Mouse (Mus musculus) heart, adult 9 months (tissue): ENCODE data around the gene Olfr372.
"Not testable (repeated sequence)": the region's sequence is repeated elsewhere in the genome, so short reads cannot be mapped to it uniquely, and the experiment has no call there.

Experiments
- DNase-seq, 2 experiments: peaks; one replicate each; pipeline ENCODE4 v3.0.0; 2022; ENCODE audit warnings: low spot score in 2 of 2

Olfr372 gene

DNA sequence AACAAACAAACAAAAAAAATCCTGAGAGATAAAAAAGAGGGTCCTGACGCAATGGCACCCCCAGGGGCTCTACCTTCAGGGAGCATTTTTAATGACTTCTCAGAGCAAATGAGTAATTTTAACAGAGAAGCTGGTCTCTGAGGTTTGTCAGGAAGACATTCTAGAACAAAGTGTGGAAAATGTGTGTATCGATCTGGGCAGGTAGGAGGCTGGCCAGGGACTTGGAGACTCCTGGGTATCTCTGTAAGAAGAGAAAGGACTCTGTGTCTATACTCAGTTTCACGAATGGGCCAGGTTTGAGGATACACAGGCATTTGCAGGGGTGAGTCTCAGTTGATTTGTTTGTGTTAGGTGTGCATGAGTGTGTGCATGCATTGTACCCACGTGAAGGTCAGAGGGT, at the start of gene Olfr372:
Olfr372 (plus strand) TSS at position 301 of the 400 bp plus-strand sequence.
- DNase-seq, result not testable (repeated sequence)

DNA sequence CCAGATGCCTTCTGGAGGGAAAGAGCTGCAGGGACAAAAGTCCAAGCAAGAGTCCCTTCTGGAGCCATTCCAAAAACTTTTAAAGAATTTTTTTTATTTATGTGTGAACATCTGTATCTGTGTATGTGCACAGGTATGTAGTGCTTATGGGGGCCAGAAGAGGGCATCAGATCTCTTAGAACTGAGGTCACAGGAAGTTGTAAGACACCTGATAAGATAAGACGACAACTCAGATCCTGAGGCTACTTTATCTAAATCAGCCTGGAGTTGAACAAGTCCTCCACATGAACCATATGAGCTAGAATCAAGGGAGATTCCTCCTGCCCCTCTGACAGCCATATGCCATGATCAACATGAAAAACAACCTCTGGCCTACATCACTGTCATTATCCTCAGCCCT, 41.6 kb upstream of the Olfr372 start:
- no peak for DNase-seq

DNA sequence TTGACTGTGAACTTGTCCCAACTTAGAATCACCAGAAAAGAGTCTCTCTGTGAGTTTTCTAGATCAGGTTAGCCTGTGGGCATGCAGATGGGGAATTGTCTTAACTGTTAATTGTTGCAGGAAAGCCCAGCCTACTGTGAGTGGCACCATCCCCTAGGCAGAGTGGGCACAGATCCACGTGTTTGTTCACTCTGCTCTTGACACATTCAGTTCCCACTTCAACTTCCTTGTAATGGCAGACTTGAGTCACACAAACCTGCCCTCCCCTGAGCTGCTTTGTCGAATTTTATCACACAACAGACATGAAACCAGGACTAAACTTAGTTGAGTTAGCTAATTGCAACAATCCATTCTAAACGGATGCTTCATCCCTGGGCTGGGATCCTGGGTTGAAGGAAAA, 40.8 kb upstream of the Olfr372 start:
- DNase-seq, result no peak

DNA sequence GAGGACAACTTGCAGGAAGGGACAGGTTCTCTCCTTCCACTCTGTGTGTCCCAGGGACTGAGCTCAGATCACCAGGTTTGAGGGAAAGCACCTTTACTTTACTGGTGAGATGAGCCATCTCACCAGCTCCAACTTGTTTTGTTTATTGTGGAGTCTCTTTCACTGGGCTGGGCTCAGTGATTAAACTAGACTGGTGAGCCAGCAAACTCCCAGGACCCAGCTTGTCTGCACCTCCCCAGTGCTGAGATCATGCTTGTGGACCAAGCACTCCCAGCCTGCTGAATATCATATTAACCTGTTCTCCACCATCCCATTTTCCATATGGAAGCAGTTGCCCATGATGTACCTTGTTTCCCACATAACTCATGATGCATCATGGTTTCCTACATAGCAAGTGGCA, 38.1 kb upstream of the Olfr372 start:
- DNase-seq, result no peak

DNA sequence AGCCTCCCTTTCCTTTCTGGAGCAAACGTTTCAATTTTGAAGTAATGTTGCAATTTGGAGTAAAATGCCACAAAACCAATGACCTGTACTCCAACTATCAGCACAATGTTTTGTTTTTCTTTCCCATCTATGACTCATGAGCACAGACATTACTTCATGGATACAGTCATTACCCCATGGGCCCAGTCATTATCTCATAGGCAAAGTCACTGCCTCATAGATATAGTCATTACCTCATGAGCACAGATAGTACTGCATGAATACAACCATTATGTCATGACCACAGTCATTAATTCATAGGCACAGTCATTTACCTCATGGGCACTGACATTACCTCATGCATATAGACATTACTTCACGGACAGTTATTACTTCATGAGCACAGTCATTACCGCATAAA, 35.1 kb upstream of the Olfr372 start:
- DNase-seq, result no peak

DNA sequence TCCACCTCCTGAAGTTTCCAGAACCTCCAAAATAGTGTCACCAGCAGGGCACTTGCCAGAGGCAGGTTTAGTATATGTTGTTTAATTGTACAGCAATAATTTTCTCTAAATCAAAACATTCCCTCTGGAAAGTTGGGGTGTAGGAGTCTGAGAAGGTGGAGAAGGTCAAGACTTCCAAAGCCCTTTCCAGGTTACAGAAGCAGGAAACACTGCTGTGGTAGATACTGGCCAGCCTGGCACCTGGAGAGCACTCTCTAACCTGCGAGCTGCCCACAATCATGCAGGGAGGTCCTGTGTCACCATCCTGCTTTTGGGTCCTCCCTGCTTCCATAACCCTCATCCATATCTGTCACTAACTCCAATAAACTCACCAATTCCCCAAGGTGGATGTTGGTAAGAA, 34.3 kb upstream of the Olfr372 start:
- no peak for DNase-seq

DNA sequence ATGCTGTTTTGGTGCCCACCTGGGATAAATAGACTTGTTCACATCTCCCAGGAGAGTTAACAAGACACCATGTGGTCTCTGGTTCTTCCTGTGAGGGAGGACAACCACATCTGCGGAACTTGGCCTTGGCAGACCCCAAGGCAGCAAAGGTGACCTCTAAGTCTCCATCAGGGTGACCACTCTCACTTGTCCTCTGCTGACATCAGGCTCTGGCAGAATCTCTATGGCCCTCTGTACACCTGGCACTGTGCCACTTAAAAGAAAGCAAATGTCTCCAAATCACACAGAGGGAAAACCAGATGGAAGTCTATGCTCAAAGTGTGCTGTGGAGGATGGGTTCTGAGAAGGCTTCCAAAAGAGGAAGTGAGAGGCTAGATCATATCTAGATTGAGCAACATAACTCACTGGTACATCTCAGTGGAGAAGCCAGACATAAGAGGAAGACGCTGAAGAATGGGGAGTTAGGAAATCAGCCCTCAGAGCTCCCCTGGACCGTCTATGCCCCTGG, 32.8 kb upstream of the Olfr372 start:
- peak; percentile 49 to 73 for DNase-seq

DNA sequence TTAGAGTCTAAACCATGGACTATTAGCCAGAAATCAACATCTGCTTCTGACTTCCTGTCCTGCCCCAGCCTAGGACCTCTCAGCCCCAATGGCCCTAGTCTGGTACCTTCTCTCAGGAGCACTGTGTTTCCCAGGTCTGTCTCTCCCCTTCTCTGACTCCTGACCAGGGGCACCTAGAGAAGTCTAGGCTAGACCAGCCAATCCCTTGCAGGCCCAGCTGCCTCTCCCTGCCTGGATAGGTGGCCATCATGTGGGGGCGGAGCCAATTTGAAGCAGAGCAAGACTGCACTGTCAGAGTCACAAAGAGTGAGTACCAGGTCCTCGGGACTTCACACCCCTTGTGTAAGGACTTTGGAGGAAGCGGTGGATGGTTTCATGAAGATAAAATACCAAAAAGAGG, 31.5 kb upstream of the Olfr372 start, which contains the start of gene Cyp4f18:
Cyp4f18 (minus strand) TSS at position 154 of the 400 bp plus-strand sequence.
- peak in 1 of 2 experiments; percentile 31 for DNase-seq

DNA sequence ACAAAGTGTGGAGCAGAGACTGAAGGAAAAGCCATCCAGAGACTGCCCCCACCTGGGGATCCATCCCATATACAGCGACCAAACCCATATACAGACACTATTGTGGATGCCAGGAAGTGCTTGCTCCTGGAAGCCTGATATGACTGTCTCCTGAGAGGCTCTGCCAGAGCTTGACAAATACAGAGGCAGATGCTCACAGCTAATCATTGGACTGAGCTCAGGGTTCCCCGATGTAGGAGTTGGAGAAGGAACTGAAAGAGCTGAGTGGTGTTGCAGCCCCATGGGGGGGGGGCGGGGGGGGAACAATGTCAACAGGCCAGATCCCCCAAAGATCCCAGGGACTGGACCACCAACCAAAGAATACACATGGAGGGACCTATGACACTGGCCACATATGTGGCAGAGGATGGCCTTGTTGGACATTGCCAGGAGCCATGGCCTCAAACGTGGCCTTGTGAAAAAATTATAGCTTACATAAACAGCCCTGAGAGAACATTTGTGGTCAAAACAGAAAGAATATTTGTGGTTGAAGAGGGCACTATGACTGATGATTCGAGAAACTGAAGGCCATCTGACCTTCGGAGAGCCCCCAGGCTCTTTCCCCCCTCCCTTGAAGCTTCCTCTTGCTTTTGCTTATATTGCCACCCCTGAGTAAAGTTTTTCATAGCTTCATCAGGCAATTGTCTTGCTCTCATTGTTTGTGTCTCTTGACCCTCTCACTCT, 27.4 kb upstream of the Olfr372 start:
- peak; percentile 27 to 49 for DNase-seq

DNA sequence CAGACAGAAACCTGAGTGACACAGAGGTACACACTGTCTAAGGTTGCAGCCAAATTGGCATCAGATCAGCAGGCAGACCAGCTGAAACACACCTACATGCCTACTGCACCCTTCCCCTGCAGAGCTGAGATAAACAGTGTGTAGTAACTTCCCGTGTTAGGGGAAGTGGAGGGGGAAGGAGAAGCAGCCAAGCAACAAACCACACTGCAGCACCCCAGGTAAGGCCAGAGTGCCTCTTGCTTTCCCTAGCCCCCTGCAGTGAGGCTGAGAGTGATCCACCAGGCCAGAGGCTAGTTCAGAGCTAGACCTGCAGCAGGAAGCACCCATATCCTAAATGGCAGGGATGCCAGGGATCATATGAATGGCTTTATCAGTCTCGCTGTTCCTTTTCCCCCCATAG, 23.7 kb upstream of the Olfr372 start:
- peak in 1 of 2 experiments; percentile 21 for DNase-seq

DNA sequence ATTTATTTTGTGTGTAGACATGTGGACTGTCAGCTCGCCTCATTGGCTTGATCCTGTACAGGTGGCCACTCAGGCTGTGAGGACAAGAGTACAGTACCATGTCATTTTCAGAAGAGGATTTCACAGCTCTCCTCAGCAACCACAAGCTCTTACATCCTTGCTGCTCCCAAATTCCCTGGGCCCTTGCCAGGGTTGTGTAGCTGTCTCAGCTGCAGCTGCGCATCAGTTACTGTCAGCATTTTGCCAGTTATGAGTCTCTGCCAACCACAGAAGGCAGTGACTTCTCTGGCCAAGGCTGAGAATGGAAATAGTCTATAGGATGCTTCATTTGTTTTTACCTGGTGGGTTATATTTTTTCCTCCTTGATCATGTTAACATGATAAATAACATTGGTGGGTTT, 22.9 kb upstream of the Olfr372 start:
- DNase-seq, result peak in 1 of 2 experiments; percentile 34

DNA sequence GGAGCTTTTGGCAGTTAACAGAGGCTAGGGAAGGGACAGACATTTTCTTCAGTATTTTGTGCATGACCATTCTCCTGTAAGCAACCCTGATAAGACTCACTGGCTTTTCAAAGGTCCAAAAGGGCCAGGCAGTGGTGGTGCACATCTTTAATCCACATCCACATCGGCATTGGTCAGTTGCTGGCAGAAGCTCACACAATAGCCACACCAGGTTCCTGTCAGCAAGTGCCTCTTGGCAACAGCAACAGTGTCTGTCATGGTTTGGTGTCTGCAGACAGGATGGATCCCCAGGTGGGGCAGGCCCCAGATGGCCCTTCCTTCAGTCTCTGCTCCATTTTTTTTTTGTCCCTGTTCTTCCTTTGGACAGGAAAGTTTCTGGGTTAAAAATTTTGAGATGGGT, 22.0 kb upstream of the Olfr372 start:
- not testable (repeated sequence) for DNase-seq

DNA sequence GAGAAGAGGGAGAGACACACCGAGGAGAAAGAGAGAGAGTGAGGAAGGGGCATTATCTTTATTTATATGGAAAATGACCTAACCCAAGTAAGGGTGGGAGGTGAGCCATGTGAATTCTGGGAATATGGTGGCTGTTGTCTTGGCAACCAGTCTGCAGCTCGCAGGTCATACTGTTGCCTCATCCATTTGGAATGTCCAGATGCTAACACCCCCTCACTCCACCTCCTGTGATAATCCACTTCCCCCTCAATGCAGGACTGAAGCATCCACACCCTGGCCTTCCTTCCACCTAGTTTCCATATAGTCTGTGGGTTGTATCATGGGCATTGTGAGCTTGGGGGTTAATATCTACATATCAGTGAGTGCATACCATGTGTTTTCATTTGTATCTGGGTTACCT, 21.2 kb upstream of the Olfr372 start:
- no peak for DNase-seq

DNA sequence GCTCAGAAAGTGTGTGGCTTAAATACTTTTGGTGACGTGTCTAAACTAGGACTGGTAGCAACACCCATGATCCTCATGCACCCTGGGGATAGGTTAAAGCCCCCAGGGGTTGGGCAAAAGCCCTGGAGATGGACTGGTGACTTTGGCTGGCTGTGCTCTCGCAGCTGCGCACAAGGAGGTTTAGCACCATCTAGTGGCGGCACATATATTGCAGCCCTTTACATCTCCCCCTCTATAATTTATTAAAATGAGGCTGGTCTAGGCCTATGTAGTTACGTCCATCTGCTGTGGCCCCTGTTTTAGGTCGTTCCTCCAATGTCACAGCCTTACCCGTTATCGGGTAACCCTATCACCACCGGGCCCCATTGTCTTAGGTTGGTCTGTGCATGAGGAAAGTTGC, 16.1 kb upstream of the Olfr372 start:
- peak in 1 of 2 experiments; percentile 51 for DNase-seq

DNA sequence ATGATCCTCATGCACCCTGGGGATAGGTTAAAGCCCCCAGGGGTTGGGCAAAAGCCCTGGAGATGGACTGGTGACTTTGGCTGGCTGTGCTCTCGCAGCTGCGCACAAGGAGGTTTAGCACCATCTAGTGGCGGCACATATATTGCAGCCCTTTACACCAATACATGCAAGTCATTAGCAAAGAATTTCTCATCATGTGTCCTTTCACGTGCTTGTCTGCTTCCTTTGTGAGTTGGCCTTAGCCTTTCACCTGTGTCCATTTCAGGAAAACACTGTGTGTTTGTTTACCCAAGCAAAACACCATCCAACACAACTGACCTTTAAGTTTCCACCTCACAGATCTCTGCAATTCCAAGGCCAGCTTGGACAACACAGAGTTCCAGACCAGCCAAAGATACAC, 8.1 kb upstream of the Olfr372 start:
- DNase-seq, result peak in 1 of 2 experiments; percentile 32

DNA sequence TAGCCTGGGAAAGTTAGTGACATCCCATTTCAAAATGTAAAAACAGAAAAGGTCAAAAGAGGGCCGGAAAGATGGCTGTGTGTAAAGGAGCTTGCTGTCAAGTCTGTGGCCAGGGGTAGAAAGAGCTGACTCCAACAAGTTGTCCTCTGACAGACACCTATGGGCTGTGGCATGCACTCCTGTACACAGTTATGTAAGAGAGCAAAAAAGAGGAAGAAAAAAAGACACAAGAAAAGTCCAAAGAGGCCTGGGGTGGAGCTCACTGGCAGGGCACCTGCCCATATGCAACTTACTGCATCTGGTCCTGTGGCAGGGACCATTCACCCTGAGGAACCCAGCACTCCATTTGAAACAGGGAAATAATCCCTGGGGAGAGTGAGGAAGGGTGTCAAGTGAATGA, 1.5 kb downstream of the Olfr372 start:
- no peak for DNase-seq

DNA sequence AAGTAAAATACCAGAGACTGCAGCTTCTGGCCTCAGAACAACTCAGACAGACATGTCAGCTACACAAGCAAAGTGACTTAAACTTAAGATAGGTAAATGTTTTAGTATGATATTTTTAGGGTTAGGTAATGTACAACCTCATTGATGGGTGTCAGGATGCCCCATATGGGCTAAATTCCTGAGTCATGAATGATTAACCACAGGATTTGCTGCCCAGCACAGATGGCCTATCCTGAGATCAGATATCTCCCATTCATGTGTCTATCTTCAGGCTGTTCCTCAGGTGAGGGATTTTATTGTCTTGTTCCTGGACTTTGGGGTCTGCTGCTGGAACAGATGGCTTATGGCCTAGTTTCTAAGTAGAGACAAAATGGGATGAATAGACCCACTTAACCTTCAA, 13.6 kb downstream of the Olfr372 start:
- not testable (repeated sequence) for DNase-seq

DNA sequence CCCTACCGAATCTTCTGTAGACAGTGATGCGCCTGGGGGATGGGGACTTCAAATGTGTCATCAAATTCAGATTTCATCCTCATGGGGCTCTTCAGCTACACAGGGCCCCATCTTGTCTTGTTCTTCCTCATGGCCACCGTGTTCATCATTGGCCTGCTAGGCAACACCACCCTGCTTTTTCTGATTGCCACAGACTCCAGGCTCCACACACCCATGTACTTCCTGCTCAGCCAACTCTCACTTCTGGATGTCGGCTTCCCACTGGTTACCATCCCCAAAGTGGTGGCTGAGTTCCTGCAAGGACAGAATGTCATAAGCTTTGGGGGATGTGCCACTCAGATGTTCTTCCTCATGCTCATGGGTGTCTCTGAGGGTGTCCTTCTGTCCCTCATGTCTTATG, 16.6 kb downstream of the Olfr372 start:
- not testable (repeated sequence) for DNase-seq

DNA sequence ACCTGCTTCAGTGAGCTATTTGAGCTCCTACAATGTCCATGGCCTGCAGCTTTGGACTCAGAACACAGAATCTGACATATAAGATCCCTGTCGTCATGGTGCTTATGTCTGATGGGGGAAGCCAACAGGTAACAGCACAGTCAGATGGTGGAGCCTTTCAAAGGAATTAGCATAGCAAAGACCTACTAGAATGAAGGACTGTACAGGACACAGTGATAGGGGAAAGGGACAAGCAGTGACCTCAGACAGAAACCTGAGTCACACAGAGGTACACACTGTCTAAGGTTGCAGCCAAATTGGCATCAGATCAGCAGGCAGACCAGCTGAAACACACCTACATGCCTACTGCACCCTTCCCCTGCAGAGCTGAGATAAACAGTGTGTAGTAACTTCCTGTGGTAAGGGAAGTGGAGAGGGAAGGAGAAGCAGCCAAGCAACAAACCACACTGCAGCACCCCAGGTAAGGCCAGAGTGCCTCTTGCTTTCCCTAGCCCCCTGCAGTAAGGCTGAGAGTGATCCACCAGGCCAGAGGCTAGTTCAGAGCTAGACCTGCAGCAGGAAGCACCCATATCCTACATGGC, 25.9 kb downstream of the Olfr372 start:
- not testable (repeated sequence) for DNase-seq

DNA sequence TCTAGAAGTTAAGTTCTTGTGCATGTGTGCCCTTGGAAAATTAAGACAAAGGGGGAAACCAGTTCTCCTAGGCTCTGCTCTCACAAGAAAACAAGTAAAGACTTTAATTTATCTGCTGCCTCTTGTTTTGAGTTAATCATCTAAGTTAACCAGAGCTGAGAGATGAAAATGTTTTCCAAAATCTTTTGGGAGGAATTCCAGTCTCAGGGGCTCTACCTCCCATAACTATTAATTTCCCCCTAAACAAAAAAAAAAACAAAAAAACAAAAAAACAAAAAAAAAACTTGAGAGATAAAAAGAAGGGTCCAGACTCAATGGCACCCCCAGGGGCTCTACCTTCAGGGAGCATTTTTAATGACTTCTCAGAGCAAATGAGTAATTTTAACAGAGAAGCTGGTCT, 41.9 kb downstream of the Olfr372 start, which contains the start of gene Olfr373:
Olfr373 (plus strand) TSS at position 301 of the 400 bp plus-strand sequence.
- not testable (repeated sequence) for DNase-seq

DNA sequence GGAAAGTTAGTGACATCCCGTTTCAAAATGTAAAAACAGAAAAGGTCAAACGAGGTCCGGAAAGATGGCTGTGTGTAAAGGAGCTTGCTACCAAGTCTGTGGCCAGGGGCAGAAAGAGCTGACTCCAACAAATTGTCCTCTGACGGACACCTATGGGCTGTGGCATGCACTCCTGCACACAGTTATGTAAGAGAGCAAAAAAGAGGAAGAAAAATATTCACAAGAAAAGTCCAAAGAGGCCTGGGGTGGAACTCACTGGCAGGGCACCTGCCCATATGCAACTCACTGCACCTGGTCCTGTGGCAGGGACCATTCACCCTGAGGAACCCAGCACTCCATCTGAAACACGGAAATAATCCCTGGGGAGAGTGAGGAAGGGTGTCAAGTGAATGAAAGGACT, 43.7 kb downstream of the Olfr372 start:
- no peak for DNase-seq

DNA sequence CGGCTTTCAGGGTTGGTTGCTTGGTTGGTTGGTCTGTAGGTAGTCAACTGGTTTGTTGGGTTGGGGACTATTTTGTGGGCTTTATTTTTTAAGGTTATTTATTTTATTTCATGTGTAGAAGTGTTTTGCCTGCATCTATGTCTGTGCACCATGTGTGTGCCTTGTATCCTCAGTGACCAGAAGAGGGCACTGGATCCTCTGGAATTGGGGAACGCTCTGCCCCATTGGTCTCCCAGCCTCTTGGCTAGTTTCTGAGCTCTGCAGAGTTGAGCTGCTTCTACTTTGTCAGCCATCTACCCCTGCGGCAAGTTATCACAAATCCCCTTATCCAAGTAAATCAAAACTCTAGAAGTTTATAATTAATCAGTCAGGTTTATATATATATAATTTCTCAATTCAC, 46.6 kb downstream of the Olfr372 start:
- not testable (repeated sequence) for DNase-seq

DNA sequence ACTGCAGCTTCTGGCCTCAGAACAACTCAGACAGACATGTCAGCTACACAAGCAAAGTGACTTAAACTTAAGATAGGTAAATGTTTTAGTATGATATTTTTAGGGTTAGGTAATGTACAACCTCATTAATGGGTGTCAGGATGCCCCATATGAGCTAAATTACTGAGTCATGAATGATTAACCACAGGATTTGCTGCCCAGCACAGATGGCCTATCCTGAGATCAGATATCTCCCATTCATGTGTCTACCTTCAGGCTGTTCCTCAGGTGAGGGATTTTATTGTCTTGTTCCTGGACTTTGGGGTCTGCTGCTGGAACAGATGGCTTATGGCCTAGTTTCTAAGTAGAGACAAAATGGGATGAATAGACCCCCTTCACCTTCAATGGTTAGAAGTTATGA, 55.7 kb downstream of the Olfr372 start:
- DNase-seq, result not testable (repeated sequence)
